Mouse (Mus musculus) forebrain, embryonic 16.5 days (tissue): ENCODE results near the gene Olfr323. TPM values are rescaled to one million over a fixed set of nuclear protein-coding genes. Genes with fewer than 3 reads are reported as not detected.

Experiments
- ATAC-seq: fragments of 200-750 bp; cut with Nextera tagmentation; 2 replicates; pipeline ENCODE4 v1.8.0; 2017; ENCODE audit warnings: mild to moderate bottlenecking, moderate library complexity
- H3K27ac ChIP-seq: fragments of 300-500 bp; sonication (generic); 2 replicates; pipeline ENCODE4 v1.5.1; 2014; ENCODE audit warnings: low read length, control low read depth
- H3K27me3 ChIP-seq: fragments of 300-500 bp; sonication (generic); replicated peaks from 2 replicates; pipeline ENCODE4 v1.6.1; 2014; ENCODE audit warnings: low read length; ENCODE audit not compliant: control insufficient read depth, insufficient read depth
- H3K36me3 ChIP-seq: fragments of 300-500 bp; sonication (generic); 2 replicates; pipeline ENCODE4 v1.6.1; 2014; ENCODE audit not compliant: control insufficient read depth, insufficient read depth
- H3K4me1 ChIP-seq: fragments of 300-500 bp; sonication (generic); replicated peaks from 2 replicates; pipeline ENCODE4 v1.6.1; 2014; ENCODE audit warnings: low read length; ENCODE audit not compliant: control insufficient read depth, insufficient read depth
- H3K4me2 ChIP-seq: fragments of 300-500 bp; sonication (generic); 2 replicates; pipeline ENCODE4 v1.6.1; 2014; ENCODE audit warnings: mild to moderate bottlenecking, low read length, control low read depth
- H3K4me3 ChIP-seq: fragments of 300-500 bp; sonication (generic); replicated peaks from 2 replicates; pipeline ENCODE4 v1.5.1; 2014; ENCODE audit warnings: mild to moderate bottlenecking, low read length, control low read depth
- H3K9ac ChIP-seq: fragments of 300-500 bp; sonication (generic); replicated peaks from 2 replicates; pipeline ENCODE4 v1.6.1; 2014; ENCODE audit warnings: low read depth, low read length, control low read depth
- H3K9me3 ChIP-seq: fragments of 300-500 bp; sonication (generic); 2 replicates; pipeline ENCODE4 v1.6.1; 2016; ENCODE audit warnings: low read length; ENCODE audit not compliant: control insufficient read depth
- WGBS: fragments of 180-500 bp; shearing (Covaris S2); extraction: QIAGEN DNeasy Blood & Tissue Kit; methylation state at CpG from one replicate; pipeline ENCODE4 v1.1.7; 2014; 5-methylcytosine and 5-hydroxymethylcytosine counted together
- polyA plus RNA-seq: library from polyadenylated mRNA; unstranded; fragments of >200 nt; fragmentation: Nextera tagmentation; extraction: Ambion mirVana; gene quantifications from 2 replicates; pipeline ENCODE4 v1.2.1, GENCODE M21; 2015

Gene Olfr323
- polyA plus RNA-seq, 1 experiment from 2014 or later: not detected

DNA sequence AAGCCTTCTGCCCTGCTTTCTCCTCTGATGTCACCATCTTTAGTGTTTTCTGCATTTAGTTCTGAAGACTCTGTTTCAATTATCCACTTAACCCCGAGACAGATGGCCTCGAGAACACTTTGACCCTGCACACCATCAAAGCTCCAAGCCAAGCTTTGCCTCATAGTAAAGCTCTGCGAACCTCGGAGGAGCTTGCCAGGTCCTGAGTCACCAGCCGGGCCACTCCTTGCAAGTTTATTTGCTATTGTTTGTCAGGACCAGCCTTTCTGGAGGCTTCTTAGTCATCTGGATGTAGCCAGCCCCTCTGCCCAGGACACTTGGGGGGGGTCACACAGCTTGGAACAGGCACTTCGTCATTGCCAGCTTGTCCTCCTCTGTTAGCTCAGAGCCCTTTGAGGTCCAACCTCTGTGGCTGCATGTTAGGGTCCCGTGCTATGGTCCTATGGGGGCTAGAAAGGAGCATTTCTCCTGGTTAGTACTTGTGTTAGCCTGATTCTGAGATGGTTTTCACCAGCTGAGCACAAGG is 7.9 kb upstream of the Olfr323 start:
- Histone ChIP-seq H3K9ac (no peak overlapping the region), H3K4me3 (no peak overlapping the region), H3K27me3 (0 out of 2 replicates have a peak, but pooled peaks cover 2% of the 10 kb centered on the region), H3K4me1 (peaks cover 10% of the 10 kb centered on the region), H3K27ac (no peak overlapping the region), H3K4me2 (no peak overlapping the region), H3K36me3 (no peaks in the 10 kb centered on the region), H3K9me3 (no peaks in the 10 kb centered on the region)
- 69% methylated on average over 7 of the region's 7 CpGs for WGBS
- ATAC-seq: no peak

- no peak overlapping the region for H3K9ac ChIP-seq
- 0 out of 2 replicates have a peak, but pooled peaks cover 2% of the 10 kb centered on the region for H3K27me3 ChIP-seq
- no peaks in the 10 kb centered on the region for H3K36me3 ChIP-seq
- no peak overlapping the region for H3K4me3 ChIP-seq
- 29% methylated on average over 4 of the region's 4 CpGs for whole genome bisulfite sequencing
- no peaks in the 10 kb centered on the region for H3K9me3 ChIP-seq
- peaks cover 10% of the 10 kb centered on the region for H3K4me1 ChIP-seq
- H3K4me2 ChIP-seq: no peak overlapping the region
- no peak overlapping the region for H3K27ac ChIP-seq
- ATAC-seq: peak; percentile 47; the same call in 1 of the 2 replicates
These were observed 6.2 kb upstream of the Olfr323 start for GRCm38 (mm10) chr11:58636376-58636977.

DNA sequence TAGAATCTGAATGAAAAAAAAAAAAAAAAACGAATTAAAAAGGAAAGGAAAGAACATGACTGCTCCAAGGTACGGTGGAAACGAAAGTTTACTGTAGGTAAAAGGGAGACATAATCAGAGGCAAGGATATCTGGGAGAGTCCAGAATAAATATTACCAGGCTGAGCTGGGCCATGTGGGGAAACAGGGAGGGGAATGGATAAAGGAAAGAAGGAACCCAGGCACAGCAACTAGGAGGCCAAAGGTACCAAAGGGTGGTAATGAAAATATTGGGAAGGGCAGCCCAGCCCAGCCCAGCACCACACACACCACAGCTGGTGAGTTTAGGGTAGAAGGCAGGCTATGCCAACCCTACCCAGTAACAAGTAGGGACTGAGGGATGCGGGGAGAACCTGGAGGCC is 4.6 kb upstream of the Olfr323 start:
- Histone ChIP-seq H3K9me3 (no peaks in the 10 kb centered on the region), H3K9ac (no peak overlapping the region), H3K4me1 (no peaks in the 10 kb centered on the region), H3K27ac (no peak overlapping the region), H3K4me3 (no peak overlapping the region), H3K4me2 (no peak overlapping the region), H3K36me3 (no peaks in the 10 kb centered on the region), H3K27me3 (no peaks in the 10 kb centered on the region)
- no peak for ATAC-seq
- 63% methylated on average over 4 of the region's 4 CpGs for WGBS

DNA sequence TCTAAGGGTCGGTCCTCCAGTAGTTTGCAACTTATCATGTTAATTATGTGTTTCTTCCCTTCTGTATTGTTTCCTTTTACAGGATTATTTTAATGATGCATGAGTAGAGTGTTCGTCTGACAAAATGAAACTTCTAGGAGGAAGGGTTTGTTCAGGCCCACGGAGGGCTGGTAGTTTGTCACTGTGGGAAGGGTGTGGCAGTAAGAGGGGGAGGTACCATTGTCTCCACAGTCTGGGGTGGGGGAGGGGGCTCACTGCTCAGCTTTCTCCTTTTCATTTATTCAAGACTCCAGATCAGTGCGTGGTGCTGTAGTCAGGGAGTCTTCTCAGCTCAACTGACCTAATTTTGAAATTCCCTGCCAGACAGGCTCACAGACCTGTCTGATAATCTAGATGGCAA is 4.2 kb downstream of the Olfr323 start:
- Histone ChIP-seq H3K9me3 (no peaks in the 10 kb centered on the region), H3K36me3 (no peaks in the 10 kb centered on the region), H3K27ac (no peak overlapping the region), H3K4me2 (no peak overlapping the region), H3K9ac (no peak overlapping the region), H3K4me3 (no peak overlapping the region), H3K27me3 (no peaks in the 10 kb centered on the region), H3K4me1 (no peaks in the 10 kb centered on the region)
- no peak for ATAC-seq
- WGBS: 36% methylated on average over 4 of the region's 4 CpGs

DNA sequence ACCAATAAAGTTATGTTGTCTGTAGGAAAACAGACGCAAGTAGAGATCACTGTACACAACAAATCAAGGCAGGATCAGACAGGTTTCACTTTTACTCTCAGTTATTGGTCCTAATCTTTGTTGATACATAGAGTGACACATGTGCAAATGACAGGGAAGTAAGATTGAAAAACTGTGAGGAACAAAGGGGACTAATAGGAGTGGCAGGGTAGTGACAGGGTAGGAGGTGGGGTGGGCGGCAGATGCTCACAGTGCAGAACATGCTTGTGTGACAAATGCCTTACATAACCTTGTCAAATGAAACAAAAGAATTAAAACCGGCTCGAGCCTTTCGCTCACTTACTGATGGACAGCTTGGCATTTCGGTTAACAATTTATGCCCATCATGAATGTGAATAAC is 11.5 kb downstream of the Olfr323 start:
- ATAC-seq: no peak
- no peaks in the 10 kb centered on the region for H3K4me1 ChIP-seq
- H3K9me3 ChIP-seq: no peaks in the 10 kb centered on the region
- no peaks in the 10 kb centered on the region for H3K36me3 ChIP-seq
- no peak overlapping the region for H3K27ac ChIP-seq
- WGBS: 53% methylated on average over 6 of the region's 6 CpGs
- no peak overlapping the region for H3K9ac ChIP-seq
- H3K4me2 ChIP-seq: no peak overlapping the region
- H3K27me3 ChIP-seq: no peaks in the 10 kb centered on the region
- no peak overlapping the region for H3K4me3 ChIP-seq

- Histone ChIP-seq H3K4me2 (no peak overlapping the region), H3K27ac (no peak overlapping the region), H3K27me3 (no peaks in the 10 kb centered on the region), H3K36me3 (no peaks in the 10 kb centered on the region), H3K4me3 (no peak overlapping the region), H3K4me1 (no peaks in the 10 kb centered on the region), H3K9ac (no peak overlapping the region), H3K9me3 (no peaks in the 10 kb centered on the region)
- ATAC-seq: no peak
- 58% methylated on average over 3 of the region's 3 CpGs for WGBS
These were observed 11.9 kb downstream of the Olfr323 start for GRCm38 (mm10) chr11:58618369-58618768.

DNA sequence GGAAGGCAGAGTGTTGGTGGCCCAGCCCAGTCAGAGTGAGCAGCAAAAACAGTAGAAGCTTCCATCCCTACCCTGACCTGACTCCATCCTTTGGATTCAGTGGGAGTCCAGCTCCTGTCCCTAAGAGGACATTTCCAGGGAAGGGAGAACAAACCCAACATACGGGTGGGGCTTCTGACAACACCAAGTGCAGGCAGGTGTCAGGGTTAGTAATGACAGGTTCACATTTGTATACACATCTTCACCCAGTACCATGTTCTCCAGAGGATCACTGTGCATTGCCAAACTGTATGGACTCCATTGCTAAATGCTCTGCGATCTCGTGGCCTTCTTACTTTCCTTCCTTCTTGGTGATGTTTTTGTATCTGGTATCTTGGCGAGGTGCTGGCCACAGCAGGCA is 14.3 kb downstream of the Olfr323 start, which contains the start of gene 2210407C18Rik:
TSS of gene 2210407C18Rik (minus strand) at position 101 of the 400 bp plus-strand sequence.
- no peaks in the 10 kb centered on the region for H3K9me3 ChIP-seq
- H3K4me1 ChIP-seq: no peaks in the 10 kb centered on the region
- no peaks in the 10 kb centered on the region for H3K27me3 ChIP-seq
- 84% methylated on average over 4 of the region's 4 CpGs for WGBS
- no peak within 1 kb of the TSS for H3K4me2 ChIP-seq
- H3K27ac ChIP-seq: no peak within 1 kb of the TSS
- H3K4me3 ChIP-seq: no peak within 1 kb of the TSS
- no peak for ATAC-seq
- no peaks in the 10 kb centered on the region for H3K36me3 ChIP-seq
- no peak within 1 kb of the TSS for H3K9ac ChIP-seq

GRCm38 (mm10) chr11:58614526-58614925 is 15.8 kb downstream of the Olfr323 start:
- no peak overlapping the region for H3K9ac ChIP-seq
- H3K36me3 ChIP-seq: no peaks in the 10 kb centered on the region
- no peaks in the 10 kb centered on the region for H3K9me3 ChIP-seq
- no peak overlapping the region for H3K4me2 ChIP-seq
- no peak overlapping the region for H3K27ac ChIP-seq
- ATAC-seq: no peak
- H3K4me3 ChIP-seq: no peak overlapping the region
- H3K4me1 ChIP-seq: no peaks in the 10 kb centered on the region
- no peaks in the 10 kb centered on the region for H3K27me3 ChIP-seq

- no peak overlapping the region for H3K4me2 ChIP-seq
- H3K9ac ChIP-seq: no peak overlapping the region
- H3K36me3 ChIP-seq: no peaks in the 10 kb centered on the region
- no peak overlapping the region for H3K4me3 ChIP-seq
- no peak for ATAC-seq
- no peaks in the 10 kb centered on the region for H3K9me3 ChIP-seq
- H3K4me1 ChIP-seq: no peaks in the 10 kb centered on the region
- 82% methylated on average over 3 of the region's 3 CpGs for WGBS
- H3K27me3 ChIP-seq: no peaks in the 10 kb centered on the region
- H3K27ac ChIP-seq: no peak overlapping the region
These were observed 16.9 kb downstream of the Olfr323 start for GRCm38 (mm10) chr11:58613359-58613758.

GRCm38 (mm10) chr11:58607030-58607429 is 23.3 kb downstream of the Olfr323 start:
- Histone ChIP-seq H3K36me3 (no peaks in the 10 kb centered on the region), H3K4me1 (no peaks in the 10 kb centered on the region), H3K27me3 (no peaks in the 10 kb centered on the region), H3K9me3 (no peaks in the 10 kb centered on the region), H3K9ac (no peak overlapping the region), H3K4me3 (no peak overlapping the region), H3K27ac (no peak overlapping the region), H3K4me2 (no peak overlapping the region)
- WGBS: 80% methylated on average over 6 of the region's 6 CpGs
- no peak for ATAC-seq
